Mouse (Mus musculus) small intestine, adult 2 months (tissue): ENCODE measurements at regions not wholly inside any gene's neighbourhood (a gene's known extent, or its start where the extent isn't known, plus 50 kb on each side); places are given as distances from the start of the nearest gene placed in this dataset.

Experiments used
- CTCF ChIP-seq: fragments of 200-500 bp; IDR thresholded peaks from 2 replicates; pipeline ENCODE4 v1.5.1; 2012; ENCODE audit warnings: low read depth, mild to moderate bottlenecking, control low read depth, inconsistent platforms, low read length, moderate library complexity, mixed read lengths; ENCODE audit not compliant: insufficient replicate concordance, insufficient read length; ENCODE audit errors: extremely low read depth
- POLR2A ChIP-seq: fragments of 200-500 bp; IDR thresholded peaks from 2 replicates; pipeline ENCODE4 v1.6.1; 2012; ENCODE audit warnings: low read depth, mild to moderate bottlenecking, control low read depth, inconsistent platforms, low read length, moderate library complexity

GRCm38 (mm10) chr3:68758609-68759008 is 68.2 kb downstream of the Il12a start:
- no peak for TF ChIP-seq CTCF
- TF ChIP-seq POLR2A = no peak
